Mouse (Mus musculus): ENCODE measurements at regions not wholly inside any gene's neighbourhood (a gene's known extent, or its start where the extent isn't known, plus 50 kb on each side); places are given as distances from the start of the nearest gene placed in this dataset.

DNA sequence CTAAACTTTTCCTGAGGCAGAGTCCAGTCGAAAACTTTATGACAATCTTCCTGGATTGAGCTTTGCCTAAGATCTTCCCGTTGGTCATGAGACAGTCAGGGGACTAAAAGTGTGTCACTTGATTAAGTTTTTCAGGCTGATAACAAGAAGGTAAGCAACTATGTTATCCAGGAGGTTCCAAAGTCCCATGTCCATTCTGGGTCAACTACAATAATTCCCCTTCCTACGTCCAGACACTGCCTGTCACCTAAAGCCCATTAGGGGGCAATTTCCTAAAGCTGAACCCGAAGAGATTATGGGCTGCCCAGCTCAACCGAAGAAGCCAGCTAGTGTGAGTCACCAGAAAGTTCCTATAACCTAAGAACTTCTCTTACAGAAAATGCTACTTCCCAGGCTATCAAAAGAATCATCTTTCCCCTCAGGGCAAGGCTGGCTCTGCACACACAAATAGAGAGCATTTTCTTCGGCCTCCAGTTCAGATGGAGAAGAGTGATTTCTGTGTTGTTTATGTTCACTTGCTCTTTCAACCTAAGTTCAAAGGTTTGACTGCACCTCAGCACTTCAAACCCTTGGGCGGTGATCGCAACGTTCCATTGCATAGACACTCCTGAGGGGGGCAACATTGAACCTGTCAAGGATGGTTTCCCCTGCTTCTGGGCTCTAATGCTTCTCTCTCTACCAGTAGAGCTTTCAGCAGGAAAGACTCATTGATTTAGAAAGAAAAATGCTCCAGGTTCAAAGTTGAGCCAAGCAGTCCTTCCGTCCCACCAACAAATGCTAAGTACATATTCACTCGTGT is 171.7 kb downstream of the Nrip1 start:
- no peaks in the 10 kb centered on the region for H3K36me3 ChIP-seq (replicated peaks in 1 of 2; ENCODE audit: control insufficient read depth in 1 of 2, insufficient read depth in 1 of 2, low read length in 1 of 2)
- no peaks in the 10 kb centered on the region for H3K27me3 ChIP-seq (replicated peaks)
- dilution Hi-C loops (cut with MboI; ENCODE audit: extremely low pct_ligation_motif_present, extremely low pct_unique_long_range_greater_than_20kb, low sequenced_read_pairs) (no loop called here), in situ Hi-C loops (cut with MboI; ENCODE audit: low pct_ligation_motif_present, low pct_unique_long_range_greater_than_20kb, low sequenced_read_pairs) (no loop called here)
- H3K4me2 ChIP-seq (ENCODE audit: insufficient read depth, low read depth, poor library complexity, severe bottlenecking), result no peak overlapping the region
- H3K4me1 ChIP-seq (ENCODE audit: control insufficient read depth in 1 of 2, insufficient read depth in 2 of 2), result no peaks in the 10 kb centered on the region
- H3K27ac ChIP-seq (ENCODE audit: insufficient read depth, low read depth), result no peak overlapping the region
- TF ChIP-seq MAZ (IDR thresholded peaks at IDR 0.05; ENCODE audit: low read depth, low read length), result no peak
- TF ChIP-seq RAD21 (IDR thresholded peaks at IDR 0.05; ENCODE audit: low read depth, low read length), result no peak
- no peak for TF ChIP-seq TCF12 (IDR thresholded peaks at IDR 0.05; ENCODE audit: low read depth, low read length)
- TF ChIP-seq MAFK (IDR thresholded peaks at IDR 0.05; ENCODE audit: insufficient replicate concordance, low read length), result no peak
- no peak for TF ChIP-seq NRF1 (IDR thresholded peaks at IDR 0.05; ENCODE audit: low read depth, low read length)
- no peak for TF ChIP-seq ZNF384 (IDR thresholded peaks at IDR 0.05; ENCODE audit: low read depth, low read length)
- TF ChIP-seq POLR2AphosphoS2 (IDR thresholded peaks at IDR 0.05; ENCODE audit: low read depth, low read length), result no peak
- TF ChIP-seq E2F4 (IDR thresholded peaks at IDR 0.05; ENCODE audit: insufficient replicate concordance, low read depth, low read length), result no peak
- TF ChIP-seq BHLHE40 (IDR thresholded peaks at IDR 0.05; ENCODE audit: low read depth, low read length), result no peak
- DNase-seq (ENCODE audit: extremely low read depth), result no peak
- no peaks in the 10 kb centered on the region for H3K79me2 ChIP-seq (replicated peaks; ENCODE audit: control insufficient read depth, extremely low read depth, insufficient read depth, poor library complexity, severe bottlenecking)
- peaks cover 57% of the 10 kb centered on the region for H3K9me3 ChIP-seq (replicated peaks; ENCODE audit: low read length)
- H3K4me3 ChIP-seq (replicated peaks in 1 of 3; ENCODE audit: low read depth in 2 of 3, low read length in 2 of 3, poor library complexity in 1 of 3), result no peak overlapping the region
- no peak overlapping the region for H3K9ac ChIP-seq (ENCODE audit: insufficient read depth, low read depth)

GRCm38 (mm10) chr16:76200801-76201728 is 172.6 kb downstream of the Nrip1 start:
- dilution Hi-C loops (cut with MboI; ENCODE audit: extremely low pct_ligation_motif_present, extremely low pct_unique_long_range_greater_than_20kb, low sequenced_read_pairs) (no loop called here), in situ Hi-C loops (cut with MboI; ENCODE audit: low pct_ligation_motif_present, low pct_unique_long_range_greater_than_20kb, low sequenced_read_pairs) (no loop called here)
- Histone ChIP-seq H3K4me1 (ENCODE audit: control insufficient read depth in 1 of 2, insufficient read depth in 2 of 2) (no peaks in the 10 kb centered on the region), H3K27me3 (replicated peaks) (no peaks in the 10 kb centered on the region), H3K9me3 (replicated peaks; ENCODE audit: low read length) (peaks cover 60% of the 10 kb centered on the region), H3K27ac (ENCODE audit: insufficient read depth, low read depth) (no peak overlapping the region), H3K9ac (ENCODE audit: insufficient read depth, low read depth) (no peak overlapping the region), H3K36me3 (replicated peaks in 1 of 2; ENCODE audit: control insufficient read depth in 1 of 2, insufficient read depth in 1 of 2, low read length in 1 of 2) (no peaks in the 10 kb centered on the region), H3K4me2 (ENCODE audit: insufficient read depth, low read depth, poor library complexity, severe bottlenecking) (no peak overlapping the region), H3K4me3 (replicated peaks in 1 of 3; ENCODE audit: low read depth in 2 of 3, low read length in 2 of 3, poor library complexity in 1 of 3) (no peak overlapping the region), H3K79me2 (replicated peaks; ENCODE audit: control insufficient read depth, extremely low read depth, insufficient read depth, poor library complexity, severe bottlenecking) (no peaks in the 10 kb centered on the region)
- TF ChIP-seq RCOR1 (conservative IDR thresholded peaks at IDR 0.05; ENCODE audit: low read depth, low read length) (no peak), NRF1 (IDR thresholded peaks at IDR 0.05; ENCODE audit: low read depth, low read length) (no peak), ZKSCAN1 (IDR thresholded peaks at IDR 0.05; ENCODE audit: borderline replicate concordance, low read depth, low read length) (no peak), HCFC1 (IDR thresholded peaks at IDR 0.05; ENCODE audit: low read depth, low read length) (no peak), TCF12 (IDR thresholded peaks at IDR 0.05; ENCODE audit: low read depth, low read length) (no peak), MAFK (IDR thresholded peaks at IDR 0.05; ENCODE audit: insufficient replicate concordance, low read length) (no peak), IRF4 (IDR thresholded peaks at IDR 0.05; ENCODE audit: low read depth, low read length) (no peak), MAZ (IDR thresholded peaks at IDR 0.05; ENCODE audit: low read depth, low read length) (no peak), EP300 (IDR thresholded peaks at IDR 0.05; ENCODE audit: low read length) (no peak), ZC3H11A (IDR thresholded peaks at IDR 0.05; ENCODE audit: low read depth, low read length) (no peak), JUN (IDR thresholded peaks at IDR 0.05; ENCODE audit: insufficient read depth, low read depth, low read length) (no peak), USF2 (conservative IDR thresholded peaks at IDR 0.05; ENCODE audit: low read depth, low read length) (no peak), KAT2A (IDR thresholded peaks at IDR 0.05; ENCODE audit: insufficient replicate concordance, low read length) (no peak), TBP (conservative IDR thresholded peaks at IDR 0.05; ENCODE audit: low read depth, low read length) (no peak), SIN3A (IDR thresholded peaks at IDR 0.05; ENCODE audit: low read length) (no peak), RAD21 (IDR thresholded peaks at IDR 0.05; ENCODE audit: low read depth, low read length) (no peak)
- no peak for DNase-seq (ENCODE audit: extremely low read depth)
